Mouse (Mus musculus) c-Kit-positive CD71-negative TER-119-negative erythroid progenitor cells, embryonic 14.5 days (primary cell): ENCODE results near the gene Supt16.

Experiments
- DNase-seq: peaks from one replicate; pipeline ENCODE4 v3.0.0-alpha.2; 2013; ENCODE audit warnings: low read depth

The Supt16 gene

GRCm38 (mm10) chr14:52197156-52197878 lies at the start of gene Supt16:
TSS of gene Supt16 (minus strand) at chr14:52197416.
- peak; percentile 77 for DNase-seq

DNA sequence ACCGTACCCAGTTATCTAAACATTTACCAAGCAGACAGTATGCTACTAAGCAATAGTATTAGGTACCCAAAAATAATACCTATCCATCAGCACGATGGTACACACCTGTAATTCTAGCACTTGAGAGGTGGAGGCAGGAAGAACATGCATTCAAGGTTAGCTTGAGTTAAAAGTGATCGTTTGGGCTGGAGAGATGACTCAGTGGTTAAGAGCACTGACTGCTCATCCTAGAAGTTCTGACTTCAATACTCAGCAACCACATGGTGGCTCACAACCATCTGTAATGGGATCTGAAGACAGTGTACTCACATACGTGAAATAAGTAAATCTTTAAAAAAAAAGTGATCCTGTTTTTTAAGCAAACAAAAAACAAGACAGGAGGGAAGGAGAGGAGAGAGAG lies 48.9 kb upstream of the Supt16 start:
- DNase-seq: no peak

- no peak for DNase-seq
Measured at GRCm38 (mm10) chr14:52244690-52245042, 47.5 kb upstream of the Supt16 start.

- DNase-seq: peak; percentile 100
Measured at GRCm38 (mm10) chr14:52244041-52244689, 46.9 kb upstream of the Supt16 start.

DNA sequence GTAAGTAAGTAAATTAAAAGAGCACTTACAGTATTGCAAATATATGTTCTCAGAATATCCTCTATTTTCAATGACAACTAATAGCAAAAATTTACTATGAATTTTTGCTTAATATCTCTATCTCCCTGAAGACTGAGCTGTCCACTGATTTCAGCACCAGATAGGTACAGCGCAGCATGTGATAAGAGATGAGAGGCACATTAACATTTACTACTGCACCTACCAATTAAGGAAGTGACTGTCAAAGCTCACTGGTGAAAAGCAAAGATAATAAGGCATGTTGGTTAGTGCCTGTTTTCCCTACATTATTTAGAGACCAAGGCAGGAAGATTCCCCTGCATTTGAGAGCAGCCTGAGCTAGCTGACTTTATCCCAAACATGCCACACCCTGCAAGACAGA lies 39.0 kb upstream of the Supt16 start:
- no peak for DNase-seq

DNA sequence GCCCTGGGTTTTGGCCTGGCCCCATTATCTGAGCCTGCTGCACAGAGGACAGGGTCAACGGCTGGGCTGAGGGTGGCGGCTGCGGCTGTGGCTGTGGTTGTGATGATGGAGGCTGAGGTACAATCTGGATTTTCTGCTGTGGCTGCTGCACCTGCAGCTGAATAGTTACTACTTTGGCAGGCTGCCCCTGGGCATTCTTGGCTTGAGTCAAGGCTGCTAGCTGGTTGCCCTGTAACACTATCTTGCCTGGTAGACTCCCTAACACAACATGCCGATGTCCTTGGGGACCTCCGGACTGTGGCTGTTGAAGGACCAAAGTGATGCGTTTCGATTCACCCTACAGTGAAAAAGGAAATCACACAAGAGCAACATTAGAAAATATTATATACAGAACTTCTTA lies 37.9 kb upstream of the Supt16 start:
- no peak for DNase-seq

DNA sequence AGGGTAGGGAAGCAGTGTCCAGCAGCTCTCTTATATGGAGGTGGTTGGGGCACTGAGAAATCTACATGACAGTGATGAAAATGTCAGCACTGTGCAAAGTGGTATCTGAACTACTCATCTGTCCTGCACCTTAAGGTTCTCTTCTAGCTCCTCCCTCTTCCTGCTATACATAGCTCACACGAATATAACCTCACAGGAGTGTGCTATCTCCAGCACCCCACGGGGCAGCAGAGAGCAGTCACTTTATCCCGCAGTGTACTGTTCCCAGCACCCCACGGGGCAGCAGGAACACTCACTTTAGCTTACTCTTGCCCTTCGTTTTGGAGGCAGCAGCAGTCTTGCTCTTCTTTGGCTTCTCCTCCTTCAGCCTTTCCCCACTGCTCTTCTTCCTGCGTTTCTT lies 35.0 kb upstream of the Supt16 start:
- no peak for DNase-seq

DNA sequence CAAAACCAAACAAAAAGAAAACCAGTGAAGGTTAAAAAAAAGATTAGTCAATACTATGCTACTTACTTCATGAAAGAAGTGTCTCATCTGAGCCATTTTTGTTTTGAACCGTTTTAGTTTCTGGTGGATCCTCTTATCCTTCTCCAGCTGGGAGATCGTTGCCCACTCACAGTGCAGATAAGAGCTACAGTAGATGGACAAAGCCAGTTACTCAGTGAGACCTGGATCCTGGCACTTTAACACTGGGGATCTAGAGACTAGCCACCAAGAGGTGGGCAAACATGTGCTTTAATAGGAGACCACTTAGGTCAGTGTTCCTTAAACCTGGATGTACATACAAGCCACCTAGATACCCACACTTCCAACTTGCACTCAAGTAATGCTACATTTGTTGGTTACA lies 28.8 kb upstream of the Supt16 start:
- DNase-seq: no peak

- DNase-seq: no peak
Measured at GRCm38 (mm10) chr14:52217261-52217660, 20.0 kb upstream of the Supt16 start.

GRCm38 (mm10) chr14:52199412-52199811 lies 2.2 kb upstream of the Supt16 start:
- DNase-seq: no peak

GRCm38 (mm10) chr14:52198141-52198540 lies 925 bp upstream of the Supt16 start:
- no peak for DNase-seq

DNA sequence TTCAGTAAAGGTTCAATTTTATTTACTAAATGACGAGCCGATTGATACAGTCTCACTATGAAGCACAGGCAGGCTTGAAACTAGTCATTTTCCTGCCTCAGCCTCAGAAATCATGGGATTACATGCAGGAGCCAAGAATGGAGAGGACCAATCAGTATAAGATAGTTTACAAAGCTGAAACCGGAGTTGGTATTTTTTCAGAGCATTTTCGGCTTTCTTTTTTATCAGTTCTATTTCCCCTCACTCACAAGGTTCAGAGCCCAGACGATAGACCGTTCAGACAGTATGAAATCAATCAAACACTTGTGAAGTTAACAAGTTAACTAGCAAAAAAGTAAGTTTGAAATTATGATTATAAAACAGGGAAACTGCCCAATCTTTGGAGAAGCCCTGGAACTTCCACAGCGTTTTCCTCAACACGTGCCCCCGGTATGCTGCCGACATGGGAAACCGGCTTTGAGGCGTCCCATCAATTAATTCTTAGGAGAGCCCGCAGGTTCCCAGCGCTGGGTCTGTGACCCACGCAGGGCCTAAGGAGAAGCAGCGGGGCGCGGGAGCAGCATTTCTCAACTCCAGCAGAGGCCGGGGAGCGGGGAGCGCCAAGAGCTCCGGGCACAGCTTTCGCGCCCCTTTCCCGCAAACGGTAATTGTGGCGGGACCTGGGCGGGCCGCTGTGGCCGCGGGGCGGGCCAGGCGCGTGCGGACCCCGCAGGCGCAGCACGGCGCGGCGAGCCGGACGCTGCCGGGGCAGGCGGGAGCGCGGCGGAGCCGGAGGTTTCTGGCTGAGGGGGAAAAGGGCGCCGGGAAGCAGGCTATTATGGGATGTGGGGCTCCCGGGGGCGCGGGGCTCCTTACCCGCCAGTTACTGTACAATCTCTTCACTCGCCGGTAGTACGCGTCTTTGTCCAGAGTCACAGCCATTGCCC lies 723 bp downstream of the Supt16 start:
- no peak for DNase-seq

GRCm38 (mm10) chr14:52195691-52196090 lies 1.5 kb downstream of the Supt16 start:
- DNase-seq: peak; percentile 80

DNA sequence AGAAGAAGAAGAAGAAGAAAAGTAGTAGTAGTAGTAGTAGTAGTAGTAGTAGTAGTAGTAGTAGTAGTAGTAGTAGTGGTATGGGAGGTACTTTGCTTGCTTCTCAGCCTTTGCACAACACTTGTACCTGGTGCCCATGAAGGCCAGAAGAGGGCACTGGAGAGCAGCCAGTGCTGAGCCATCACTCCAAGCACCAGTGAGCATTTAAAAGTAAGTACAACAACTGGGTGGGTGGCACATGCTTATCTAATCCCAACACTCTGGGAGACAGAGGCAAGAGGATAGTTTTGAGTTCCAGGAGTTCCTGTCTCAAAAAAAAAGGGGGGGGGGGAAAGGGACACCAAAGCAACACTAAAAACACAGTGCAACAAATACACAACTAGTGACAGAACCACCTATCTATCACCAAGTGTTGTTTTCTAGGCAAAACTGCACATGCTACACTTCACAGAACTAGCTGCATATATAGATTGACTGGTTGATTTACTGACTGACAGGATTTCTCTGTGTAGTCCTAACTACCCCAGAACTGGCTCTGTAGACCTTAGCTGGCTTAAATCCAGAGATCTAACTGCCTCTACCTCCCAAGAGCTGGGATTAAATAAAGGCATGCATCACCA lies 6.4 kb downstream of the Supt16 start:
- peak; percentile 70 for DNase-seq

DNA sequence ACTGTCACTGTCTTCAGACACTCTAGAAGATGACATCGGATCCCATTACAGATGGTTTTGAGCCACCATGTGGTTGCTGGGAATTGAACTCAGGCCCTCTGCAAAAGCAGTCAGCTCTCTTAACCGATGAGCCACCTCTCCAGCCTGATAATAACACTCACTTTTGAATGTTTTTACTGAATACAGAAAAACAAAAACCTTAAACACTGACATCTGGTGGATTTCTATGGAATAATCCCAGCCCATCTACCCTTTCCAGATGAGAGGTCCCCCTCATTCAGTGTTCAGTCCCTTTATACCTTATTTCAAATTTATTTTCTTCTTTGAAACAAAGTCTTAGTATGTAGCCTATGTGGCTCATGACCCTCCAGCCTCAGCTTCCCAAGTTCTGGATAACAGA lies 7.7 kb downstream of the Supt16 start:
- DNase-seq: no peak

GRCm38 (mm10) chr14:52188788-52189187 lies 8.4 kb downstream of the Supt16 start:
- DNase-seq: no peak

- DNase-seq: no peak
Measured at GRCm38 (mm10) chr14:52166571-52166970, 30.6 kb downstream of the Supt16 start.

DNA sequence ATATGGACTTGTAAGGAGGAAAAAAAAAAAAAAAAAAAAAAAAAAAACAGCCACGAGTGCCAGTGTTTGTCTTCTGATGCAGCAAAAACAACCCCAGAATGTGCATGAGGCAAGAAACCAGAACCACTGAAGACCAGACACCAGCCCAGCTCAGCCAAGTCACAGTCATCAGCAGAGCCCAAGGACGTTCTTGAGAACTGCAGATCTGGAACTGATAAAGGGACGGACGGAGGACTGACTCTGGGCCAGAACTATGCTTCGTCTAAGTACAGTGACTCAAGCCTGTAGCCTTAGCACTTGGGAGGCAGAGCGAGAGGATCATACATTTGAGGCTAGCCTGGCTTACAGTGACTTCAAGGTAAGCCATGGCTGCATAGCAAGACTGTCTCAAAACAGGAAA lies 36.3 kb downstream of the Supt16 start:
- no peak for DNase-seq

DNA sequence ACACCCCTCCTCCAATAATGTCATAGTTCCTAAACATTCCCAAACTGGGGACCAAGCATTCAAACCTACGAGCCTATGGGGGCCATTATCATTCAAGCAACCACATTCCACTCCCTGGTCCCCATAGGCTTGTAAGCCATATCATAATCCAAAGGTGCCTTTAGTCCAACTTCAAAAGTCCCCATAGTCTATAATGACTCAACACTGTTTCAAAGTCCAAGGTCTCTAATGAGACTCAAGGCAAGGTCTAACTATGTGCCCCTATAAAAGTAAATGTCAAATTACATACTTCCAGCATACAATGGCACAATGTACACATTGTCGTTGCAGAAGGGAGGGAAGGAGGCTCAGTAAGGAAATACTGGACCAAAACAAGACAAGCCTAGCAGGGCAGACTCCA lies 42.2 kb downstream of the Supt16 start:
- no peak for DNase-seq

DNA sequence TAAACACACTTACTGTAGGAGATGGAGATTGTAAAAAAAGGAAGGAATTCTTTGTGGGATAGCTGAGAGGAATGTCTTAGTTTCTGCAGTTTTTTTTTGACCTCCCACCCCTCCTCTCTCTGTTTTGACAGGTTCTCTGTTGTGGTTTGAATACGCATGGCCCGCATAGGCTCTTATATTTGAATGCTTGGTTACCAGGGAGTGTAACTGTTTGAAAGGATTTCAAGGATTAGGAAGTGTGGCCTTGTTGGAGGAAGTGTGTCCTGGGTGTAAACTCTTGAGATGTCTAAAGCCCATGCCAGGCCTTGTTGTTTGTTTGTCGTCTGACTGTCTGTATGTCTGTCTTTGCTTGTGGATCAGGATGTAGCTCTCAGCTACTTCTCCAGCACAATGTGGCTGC lies 44.6 kb downstream of the Supt16 start:
- no peak for DNase-seq

GRCm38 (mm10) chr14:52152179-52152578 lies 45.0 kb downstream of the Supt16 start:
- no peak for DNase-seq

- no peak for DNase-seq
Measured at GRCm38 (mm10) chr14:52149888-52150287, 47.3 kb downstream of the Supt16 start.
